Mouse (Mus musculus): ENCODE data around the gene Rab1a. TPM values are rescaled to one million over a fixed set of nuclear protein-coding genes. Genes with fewer than 3 reads are reported as not detected.
A peak's percentile ranks its signal among the peaks of the same experiment; 100 is the strongest.

Gene Rab1a
- total and polyA plus RNA-seq, 2 experiments: 50.4 to 93.4 TPM

DNA sequence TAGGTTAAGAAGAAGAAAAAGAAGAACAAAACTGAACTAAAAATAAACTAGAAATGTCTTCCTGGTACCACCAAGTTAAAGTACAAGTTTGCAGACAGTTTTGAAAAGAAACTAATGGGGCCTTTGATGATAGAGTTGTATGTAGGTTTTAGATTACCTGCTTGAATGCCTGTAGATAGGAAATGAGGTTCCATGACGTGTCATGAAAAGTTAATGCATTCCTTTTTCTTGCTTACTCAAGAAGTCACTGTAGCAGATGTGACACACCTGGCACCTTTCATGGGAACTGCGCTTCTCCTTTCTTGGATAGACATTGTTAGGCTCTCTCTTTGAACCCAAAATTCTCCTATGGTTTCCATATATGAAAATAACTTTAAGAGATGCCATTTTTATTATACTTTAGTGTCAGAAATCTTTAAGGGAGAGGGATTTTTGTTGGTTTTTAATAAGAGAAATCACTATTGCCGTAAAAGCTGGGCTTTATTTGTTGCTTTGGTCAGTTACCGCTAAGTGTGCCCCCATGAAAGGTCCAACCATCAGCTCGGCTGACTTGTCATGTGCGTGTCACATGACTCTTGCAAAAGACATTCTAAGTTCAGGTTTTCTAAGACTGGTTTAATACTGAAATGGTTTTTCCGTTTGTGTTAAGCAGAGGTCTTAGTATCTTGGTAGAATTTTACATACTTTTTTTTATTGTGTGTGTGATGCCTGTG lies 1.2 kb downstream of the Rab1a start:
- Histone ChIP-seq H3K27me3 (ENCODE audit: control insufficient read depth, insufficient read depth, low read length) (no peaks in the 10 kb centered on the region), H3K4me1 (ENCODE audit: control insufficient read depth, insufficient read depth, low read length) (peaks cover 30% of the 10 kb centered on the region), H3K9ac (ENCODE audit: low read depth, low read length) (peak overlapping the region; percentile 76), H3K4me3 (ENCODE audit: insufficient read depth, low read depth, low read length) (peak overlapping the region; percentile 91), H3K79me2 (ENCODE audit: control insufficient read depth, insufficient read depth, low read length) (peaks cover 33% of the 10 kb centered on the region), H3K36me3 (ENCODE audit: control insufficient read depth, insufficient read depth, low read length) (no peaks in the 10 kb centered on the region), H3K27ac (replicated peaks; ENCODE audit: insufficient read depth, low read depth, low read length) (peak overlapping the region; percentile 40)
- peak; percentile 77 for DNase-seq (ENCODE audit: extremely low read depth, low read depth, low spot score)
- 3% methylated on average over 7 of the region's 7 CpGs for WGBS
- no peak for TF ChIP-seq POLR2A (IDR thresholded peaks at IDR 0.05; ENCODE audit: extremely low read depth, insufficient read depth, low read length)
- no peak for TF ChIP-seq CTCF (IDR thresholded peaks at IDR 0.05; ENCODE audit: low read depth, low read length)

DNA sequence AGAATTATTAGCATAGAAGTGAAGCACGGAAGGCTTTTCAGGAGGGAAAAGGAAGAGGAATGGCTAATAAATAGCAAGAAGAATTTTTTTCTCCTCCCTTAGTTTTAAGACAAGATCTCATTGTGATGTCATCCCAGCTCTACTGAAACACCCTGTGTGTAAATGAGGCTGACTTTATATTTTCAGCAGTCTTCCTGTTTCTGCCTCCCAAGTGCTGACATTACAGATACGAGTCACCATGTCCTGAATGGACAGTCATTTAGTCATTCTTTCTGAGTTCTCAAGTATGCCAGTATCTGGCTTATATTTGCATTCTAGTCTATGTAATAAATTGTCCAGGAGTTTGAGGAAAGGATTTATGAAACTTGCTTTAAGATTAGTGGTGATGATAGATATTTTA lies 3.1 kb downstream of the Rab1a start:
- Histone ChIP-seq H3K79me2 (ENCODE audit: control insufficient read depth, insufficient read depth, low read length) (peaks cover 45% of the 10 kb centered on the region), H3K27ac (replicated peaks; ENCODE audit: insufficient read depth, low read depth, low read length) (no peak overlapping the region), H3K4me1 (ENCODE audit: control insufficient read depth, insufficient read depth, low read length) (peaks cover 35% of the 10 kb centered on the region), H3K9ac (ENCODE audit: low read depth, low read length) (no peak overlapping the region), H3K4me3 (ENCODE audit: insufficient read depth, low read depth, low read length) (no peak overlapping the region), H3K27me3 (ENCODE audit: control insufficient read depth, insufficient read depth, low read length) (no peaks in the 10 kb centered on the region), H3K36me3 (ENCODE audit: control insufficient read depth, insufficient read depth, low read length) (peaks cover 2% of the 10 kb centered on the region; the same call in 1 of the 2 replicates)
- 9% methylated on average over 2 of the region's 2 CpGs for WGBS
- no peak for TF ChIP-seq CTCF (IDR thresholded peaks at IDR 0.05; ENCODE audit: low read depth, low read length)
- TF ChIP-seq POLR2A (IDR thresholded peaks at IDR 0.05; ENCODE audit: extremely low read depth, insufficient read depth, low read length): no peak
- DNase-seq (ENCODE audit: extremely low read depth, low read depth, low spot score): no peak

DNA sequence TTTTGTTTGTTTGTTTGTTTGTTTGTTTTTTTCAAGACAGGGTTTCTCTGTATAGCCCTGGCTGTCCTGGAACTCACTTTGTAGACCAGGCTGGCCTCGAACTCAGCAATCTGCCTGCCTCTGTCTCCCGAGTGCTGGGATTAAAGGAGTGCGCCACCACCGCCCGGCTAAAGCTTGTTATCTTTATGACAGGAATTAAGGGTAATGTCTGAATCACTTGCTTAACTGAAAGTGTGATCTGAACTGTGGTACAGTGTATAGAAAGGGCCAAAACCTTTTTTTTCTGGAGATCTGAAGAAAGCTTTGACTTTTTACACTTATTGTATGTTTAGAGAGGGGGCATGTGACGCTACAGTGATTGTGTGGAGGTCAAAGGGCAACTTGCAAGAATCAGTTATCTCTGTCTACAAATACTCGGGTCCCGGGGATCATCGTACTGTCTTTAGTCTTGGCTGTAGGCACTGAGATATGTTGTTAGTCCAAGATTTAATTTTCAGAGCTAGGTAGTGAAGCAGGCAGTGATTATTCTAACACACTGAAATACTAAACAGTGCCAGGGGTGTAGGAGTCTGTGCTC lies 3.7 kb downstream of the Rab1a start:
- Histone ChIP-seq H3K9ac (ENCODE audit: low read depth, low read length) (peak overlapping the region; percentile 46; the same call in 1 of the 2 replicates), H3K4me3 (ENCODE audit: insufficient read depth, low read depth, low read length) (peak overlapping the region; percentile 17; the same call in 1 of the 2 replicates), H3K79me2 (ENCODE audit: control insufficient read depth, insufficient read depth, low read length) (peaks cover 46% of the 10 kb centered on the region), H3K27me3 (ENCODE audit: control insufficient read depth, insufficient read depth, low read length) (no peaks in the 10 kb centered on the region), H3K4me1 (ENCODE audit: control insufficient read depth, insufficient read depth, low read length) (peaks cover 38% of the 10 kb centered on the region), H3K36me3 (ENCODE audit: control insufficient read depth, insufficient read depth, low read length) (peaks cover 2% of the 10 kb centered on the region; the same call in 1 of the 2 replicates), H3K27ac (replicated peaks; ENCODE audit: insufficient read depth, low read depth, low read length) (peak overlapping the region; percentile 73)
- DNase-seq (ENCODE audit: extremely low read depth, low read depth, low spot score): peak; percentile 83
- TF ChIP-seq CTCF (IDR thresholded peaks at IDR 0.05; ENCODE audit: low read depth, low read length) (no peak), POLR2A (IDR thresholded peaks at IDR 0.05; ENCODE audit: extremely low read depth, insufficient read depth, low read length) (no peak)
- 10% methylated on average over 9 of the region's 9 CpGs for WGBS

DNA sequence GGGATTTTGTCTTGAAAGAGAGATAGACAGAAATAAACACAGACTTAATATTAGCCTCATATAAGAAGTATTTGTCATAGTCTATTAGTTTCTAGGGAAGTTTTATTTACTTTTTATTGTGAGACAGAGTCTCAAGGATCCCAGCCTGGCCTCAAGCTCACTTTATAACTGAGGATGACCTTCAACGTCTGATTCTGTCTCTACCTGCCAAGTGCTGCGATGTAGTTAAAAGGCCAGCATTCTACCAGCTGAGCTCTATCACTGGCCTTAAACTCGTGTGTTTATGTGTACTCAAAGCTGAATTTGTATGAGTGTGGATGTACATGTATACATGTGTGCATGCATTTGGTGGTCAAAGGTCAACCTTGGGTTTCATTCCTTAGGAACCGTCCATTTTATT lies 4.3 kb downstream of the Rab1a start:
- DNase-seq (ENCODE audit: extremely low read depth, low read depth, low spot score): no peak
- Histone ChIP-seq H3K4me3 (ENCODE audit: insufficient read depth, low read depth, low read length) (no peak overlapping the region), H3K4me1 (ENCODE audit: control insufficient read depth, insufficient read depth, low read length) (peaks cover 39% of the 10 kb centered on the region), H3K36me3 (ENCODE audit: control insufficient read depth, insufficient read depth, low read length) (peaks cover 2% of the 10 kb centered on the region; the same call in 1 of the 2 replicates), H3K27ac (replicated peaks; ENCODE audit: insufficient read depth, low read depth, low read length) (peak overlapping the region; percentile 73; the same call in 1 of the 2 replicates), H3K9ac (ENCODE audit: low read depth, low read length) (no peak overlapping the region), H3K27me3 (ENCODE audit: control insufficient read depth, insufficient read depth, low read length) (no peaks in the 10 kb centered on the region), H3K79me2 (ENCODE audit: control insufficient read depth, insufficient read depth, low read length) (peaks cover 50% of the 10 kb centered on the region)
- no peak for TF ChIP-seq CTCF (IDR thresholded peaks at IDR 0.05; ENCODE audit: low read depth, low read length)
- TF ChIP-seq POLR2A (IDR thresholded peaks at IDR 0.05; ENCODE audit: extremely low read depth, insufficient read depth, low read length): no peak
- WGBS: 17% methylated on average over 4 of the region's 4 CpGs

DNA sequence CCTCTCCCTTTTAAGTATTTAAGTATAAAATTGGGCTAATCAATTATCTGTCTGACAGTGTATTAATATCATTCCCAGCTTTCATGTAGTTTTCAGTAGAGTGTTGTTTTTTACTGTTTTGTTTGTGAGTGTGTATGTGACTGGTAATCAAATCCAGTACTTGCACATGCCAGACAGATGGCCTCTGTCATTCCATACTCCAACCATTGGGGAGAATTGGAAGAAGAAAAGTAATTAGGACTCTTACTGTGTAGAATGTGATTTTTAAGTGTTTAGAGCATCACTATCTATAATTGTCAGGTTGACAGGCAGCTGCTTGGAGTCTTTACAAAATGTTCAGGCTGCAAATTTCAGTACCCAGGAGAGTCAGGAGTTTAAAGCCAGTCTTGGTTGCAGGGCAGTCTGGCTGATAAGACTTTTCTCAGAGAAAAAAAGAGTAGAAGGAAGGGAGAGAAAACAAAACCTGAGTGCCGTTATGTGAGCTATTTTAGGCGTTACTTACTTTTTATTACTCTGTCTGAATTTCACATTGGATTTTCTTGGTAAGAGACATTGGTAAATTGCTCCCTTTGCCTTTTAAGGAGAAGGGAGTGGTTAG lies 5.5 kb downstream of the Rab1a start:
- no peak for DNase-seq (ENCODE audit: extremely low read depth, low read depth, low spot score)
- no peak overlapping the region for H3K4me3 ChIP-seq (ENCODE audit: insufficient read depth, low read depth, low read length)
- no peaks in the 10 kb centered on the region for H3K27me3 ChIP-seq (ENCODE audit: control insufficient read depth, insufficient read depth, low read length)
- H3K79me2 ChIP-seq (ENCODE audit: control insufficient read depth, insufficient read depth, low read length): peaks cover 49% of the 10 kb centered on the region
- no peak overlapping the region for H3K27ac ChIP-seq (replicated peaks; ENCODE audit: insufficient read depth, low read depth, low read length)
- TF ChIP-seq CTCF (IDR thresholded peaks at IDR 0.05; ENCODE audit: low read depth, low read length) (no peak), POLR2A (IDR thresholded peaks at IDR 0.05; ENCODE audit: extremely low read depth, insufficient read depth, low read length) (no peak)
- peaks cover 2% of the 10 kb centered on the region; the same call in 1 of the 2 replicates for H3K36me3 ChIP-seq (ENCODE audit: control insufficient read depth, insufficient read depth, low read length)
- whole genome bisulfite sequencing: 9% methylated on average over 2 of the region's 2 CpGs
- no peak overlapping the region for H3K9ac ChIP-seq (ENCODE audit: low read depth, low read length)
- peaks cover 45% of the 10 kb centered on the region for H3K4me1 ChIP-seq (ENCODE audit: control insufficient read depth, insufficient read depth, low read length)

Measured in liver, adult 2 months (tissue).